Mouse (Mus musculus) urinary bladder, postnatal 4 days (tissue): ENCODE measurements at regions not wholly inside any gene's neighbourhood (a gene's known extent, or its start where the extent isn't known, plus 50 kb on each side); places are given as distances from the start of the nearest gene placed in this dataset.

Experiments
- DNase-seq, 2 experiments: peaks; one replicate each; pipeline ENCODE4 v3.0.0; 2021 to 2022; ENCODE audit warnings: low spot score in 2 of 2

- DNase-seq: no peak
These were observed 94.8 kb downstream of the Snx19 start for GRCm38 (mm10) chr9:30521556-30522240.

- DNase-seq: no peak
These were observed 94.0 kb downstream of the Snx19 start for GRCm38 (mm10) chr9:30520853-30521439.

GRCm38 (mm10) chr9:30520116-30520515, 93.2 kb downstream of the Snx19 start:
- no peak for DNase-seq

GRCm38 (mm10) chr9:30519231-30519630, 92.3 kb downstream of the Snx19 start:
- no peak for DNase-seq
